Mouse (Mus musculus) lung, adult 2 months (tissue): ENCODE data around the gene Vsig10. TPM values are rescaled to one million over a fixed set of nuclear protein-coding genes. Genes with fewer than 3 reads are reported as not detected.
"Not testable (repeated sequence)": the region's sequence is repeated elsewhere in the genome, so short reads cannot be mapped to it uniquely, and the experiment has no call there.

Experiments used
- DNase-seq: peaks from one replicate; pipeline ENCODE4 v3.0.0; 2022
- H3K4me1 ChIP-seq: fragments of 200-500 bp; 2 replicates; pipeline ENCODE4 v1.6.1; 2011; ENCODE audit warnings: low read length; ENCODE audit not compliant: control insufficient read depth, insufficient read depth
- H3K4me3 ChIP-seq: fragments of 200-500 bp; replicated peaks from 2 replicates; pipeline ENCODE3; 2011; ENCODE audit warnings: low read depth, mild to moderate bottlenecking, control low read depth, low read length; ENCODE audit errors: extremely low read depth
- CTCF ChIP-seq: fragments of 200-500 bp; IDR thresholded peaks from 2 replicates; pipeline ENCODE4 v1.5.1; 2011; ENCODE audit warnings: mild to moderate bottlenecking, low read length, control low read depth; ENCODE audit not compliant: insufficient read depth
- POLR2A ChIP-seq: fragments of 200-500 bp; IDR thresholded peaks from 2 replicates; pipeline ENCODE4 v1.6.1; 2011; ENCODE audit warnings: low read depth, mild to moderate bottlenecking, control low read depth, low read length, borderline replicate concordance; ENCODE audit errors: extremely low read depth
- WGBS: fragments of 180-500 bp; shearing (Covaris S2); methylation state at CpG from one replicate; pipeline ENCODE4 v1.1.7; 2018; 5-methylcytosine and 5-hydroxymethylcytosine counted together
- polyA plus RNA-seq: library from polyadenylated mRNA; depleted of rRNA; stranded (reverse); fragments of >200 nt; gene quantifications from 2 replicates; pipeline ENCODE4 v1.2.3, GENCODE M21; 2012

Gene Vsig10
- polyA plus RNA-seq, 1 experiment = 28.9 TPM

DNA sequence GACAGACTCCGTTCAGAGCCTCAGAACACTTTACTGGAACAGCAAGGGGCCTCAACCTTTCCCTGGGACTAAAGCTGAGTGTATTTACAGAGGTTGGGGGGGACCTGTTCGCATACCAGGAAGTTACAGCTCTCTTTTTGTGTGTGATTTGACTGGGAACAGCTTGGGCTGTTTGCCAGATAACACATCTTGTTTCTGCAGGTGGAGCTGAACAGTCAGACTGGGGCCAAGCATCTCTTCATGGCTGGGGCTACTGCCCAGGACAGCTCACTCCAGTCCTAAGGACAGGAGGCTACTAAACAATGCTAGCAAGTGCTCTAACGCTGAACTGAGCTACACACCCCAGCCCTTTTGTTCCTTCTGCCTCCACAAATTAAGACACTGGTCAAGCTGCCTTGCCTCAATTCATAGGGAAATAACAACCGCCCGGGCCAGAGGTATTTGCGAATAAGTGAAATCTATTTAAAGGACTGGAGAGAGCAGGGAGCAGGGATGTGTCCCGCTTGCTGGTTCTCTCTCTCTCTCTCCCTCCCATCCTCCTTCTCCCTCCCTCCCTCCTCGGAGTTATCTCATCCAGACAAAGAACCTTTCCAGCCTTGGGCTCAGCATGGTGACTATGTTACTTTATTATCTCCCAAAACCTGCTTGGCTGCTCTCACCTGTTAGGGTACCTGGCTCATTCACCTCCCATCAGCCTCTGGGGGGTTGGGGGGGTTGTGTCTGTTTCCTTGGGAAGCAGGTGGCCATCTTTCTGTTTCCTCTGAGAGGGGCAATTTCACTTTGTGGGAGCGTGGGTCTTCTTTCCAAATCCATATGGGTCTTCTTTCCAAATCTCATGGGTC lies 4.1 kb upstream of the Vsig10 start:
- 36% methylated on average over 9 of the region's 9 CpGs for WGBS
- no peak for DNase-seq
- Histone ChIP-seq H3K4me1 (peaks cover 6% of the 10 kb centered on the region; the same call in 1 of the 2 replicates), H3K4me3 (no peak overlapping the region)
- TF ChIP-seq CTCF (no peak), POLR2A (no peak)

DNA sequence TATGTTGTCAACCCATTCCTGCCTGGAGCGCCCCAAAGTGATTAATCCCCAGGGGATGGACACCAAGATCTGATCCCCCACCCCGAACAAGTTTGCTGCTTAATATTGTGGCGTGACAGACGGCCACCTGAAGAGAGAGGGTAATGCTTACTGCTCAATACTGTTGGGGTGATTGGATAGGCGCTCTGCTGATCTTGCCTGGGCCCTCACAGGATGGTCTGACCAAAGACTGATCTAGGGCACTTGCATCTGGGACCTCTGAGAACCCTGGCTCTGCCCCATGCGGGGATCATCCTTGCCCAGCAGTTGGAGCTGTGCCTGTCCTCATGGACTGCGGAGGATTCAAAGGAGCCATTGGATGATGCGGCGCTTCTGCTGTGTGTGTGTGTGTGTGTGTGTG lies 4.9 kb downstream of the Vsig10 start:
- no peak for TF ChIP-seq POLR2A
- WGBS = 92% methylated on average over 9 of the region's 9 CpGs
- no peak for DNase-seq
- Histone ChIP-seq H3K4me1 (no peaks in the 10 kb centered on the region), H3K4me3 (no peak overlapping the region)

DNA sequence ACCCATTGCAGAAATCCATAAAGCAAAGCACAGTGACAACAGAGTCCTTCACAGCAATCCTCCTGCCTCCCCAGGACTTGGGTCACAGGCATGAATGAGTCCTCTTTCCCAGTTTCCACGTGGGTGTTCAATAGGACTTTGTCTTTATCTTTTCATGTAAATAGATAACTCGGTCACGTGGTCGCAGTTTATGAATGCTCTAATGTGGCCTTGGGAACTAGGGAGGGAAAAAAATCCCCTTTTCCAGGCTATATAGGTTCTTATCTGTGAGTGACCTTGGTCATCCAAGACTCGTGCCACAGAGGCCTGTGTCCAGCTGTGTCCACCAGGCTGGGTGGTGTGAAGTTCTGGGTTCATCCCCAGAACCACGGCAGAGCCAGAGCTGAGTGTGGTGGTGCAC lies 7.5 kb downstream of the Vsig10 start:
- no peak for DNase-seq
- Histone ChIP-seq H3K4me3 (no peak overlapping the region), H3K4me1 (no peaks in the 10 kb centered on the region)
- TF ChIP-seq POLR2A = no peak
- no peak for TF ChIP-seq CTCF
- 58% methylated on average over 6 of the region's 6 CpGs for WGBS

DNA sequence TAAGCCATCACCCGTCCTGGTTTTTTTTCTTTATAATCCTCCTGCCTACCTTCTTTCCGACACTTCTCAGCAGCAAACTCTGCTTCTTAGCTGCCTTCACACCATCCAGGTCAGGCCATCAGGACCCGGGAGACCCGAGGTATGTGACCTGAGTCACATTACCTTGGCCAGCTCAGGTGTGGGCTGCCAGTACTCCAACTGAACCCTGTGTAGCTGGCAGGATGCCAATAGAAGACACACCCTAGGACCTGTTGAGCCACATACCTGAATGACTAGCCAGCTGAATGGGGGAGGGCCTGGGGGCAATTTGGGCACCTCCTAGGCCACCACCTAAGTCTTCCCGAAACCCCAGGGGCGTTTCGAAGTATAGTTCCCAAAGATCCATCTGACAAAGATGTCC lies 11.6 kb downstream of the Vsig10 start:
- DNase-seq = peak; percentile 34
- TF ChIP-seq POLR2A = no peak
- no peak for TF ChIP-seq CTCF
- Histone ChIP-seq H3K4me3 (no peak overlapping the region), H3K4me1 (no peaks in the 10 kb centered on the region)
- 71% methylated on average over 7 of the region's 7 CpGs for WGBS

DNA sequence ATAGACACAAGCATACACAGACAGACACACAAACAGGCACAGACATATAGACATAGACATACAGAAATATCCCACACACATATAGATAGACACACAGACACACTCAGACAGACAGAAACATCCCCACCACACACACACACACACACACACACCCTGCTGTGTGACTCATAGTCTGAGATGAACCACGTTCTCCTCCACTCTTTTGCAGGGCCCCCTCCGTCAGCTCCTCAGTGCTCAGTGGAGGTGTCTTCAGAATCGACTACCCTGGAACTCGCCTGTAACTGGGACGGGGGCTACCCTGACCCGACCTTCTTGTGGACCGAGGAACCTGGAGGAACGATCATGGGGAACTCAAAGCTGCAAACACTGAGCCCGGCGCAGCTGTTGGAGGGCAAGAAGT lies 19.1 kb downstream of the Vsig10 start:
- TF ChIP-seq CTCF (no peak), POLR2A (no peak)
- H3K4me3 ChIP-seq = no peak overlapping the region
- no peak for DNase-seq
- no peaks in the 10 kb centered on the region for H3K4me1 ChIP-seq
- 84% methylated on average over 10 of the region's 10 CpGs for WGBS

DNA sequence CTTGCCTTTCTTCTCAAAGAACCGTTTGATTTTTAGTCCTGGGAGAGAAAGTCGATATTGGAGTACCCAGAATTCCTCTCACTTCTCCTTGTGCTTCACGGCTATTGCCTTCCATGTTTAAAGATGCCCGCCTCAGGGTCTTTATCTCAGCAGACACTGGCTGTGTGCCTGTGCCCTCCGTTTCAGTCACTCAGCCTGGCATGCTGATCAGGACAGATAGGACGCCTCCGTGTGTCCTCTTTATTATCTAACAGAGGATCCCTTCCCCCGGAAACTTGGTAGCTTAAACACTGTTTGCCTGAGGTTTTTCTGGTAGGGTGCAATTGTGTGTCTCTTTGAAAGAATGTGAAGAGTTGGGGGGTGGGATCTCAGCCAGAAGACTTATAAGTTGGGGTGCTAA lies 19.6 kb downstream of the Vsig10 start:
- WGBS = 83% methylated on average over 8 of the region's 8 CpGs
- H3K4me3 ChIP-seq = no peak overlapping the region
- no peak for DNase-seq
- no peaks in the 10 kb centered on the region for H3K4me1 ChIP-seq
- TF ChIP-seq POLR2A = no peak
- TF ChIP-seq CTCF = no peak

DNA sequence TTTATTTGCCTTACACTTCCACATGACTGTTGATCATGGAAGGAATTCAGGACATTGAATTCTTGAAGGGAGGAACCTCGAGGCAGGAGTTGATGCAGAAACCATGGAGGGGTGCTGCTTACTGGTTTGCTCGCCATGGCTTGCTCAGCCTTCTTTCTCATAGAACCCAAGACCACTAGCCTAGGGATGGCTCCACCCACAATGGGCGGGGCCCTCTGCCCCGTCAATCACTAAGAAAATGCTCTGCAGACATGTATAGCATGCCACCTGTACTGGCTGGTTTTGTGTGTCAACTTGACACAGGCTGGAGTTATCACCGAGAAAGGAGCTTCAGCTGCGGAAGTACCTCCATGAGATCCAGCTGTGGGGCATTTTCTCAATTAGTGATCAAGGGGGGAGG lies 21.2 kb downstream of the Vsig10 start:
- no peaks in the 10 kb centered on the region for H3K4me1 ChIP-seq
- no peak for DNase-seq

DNA sequence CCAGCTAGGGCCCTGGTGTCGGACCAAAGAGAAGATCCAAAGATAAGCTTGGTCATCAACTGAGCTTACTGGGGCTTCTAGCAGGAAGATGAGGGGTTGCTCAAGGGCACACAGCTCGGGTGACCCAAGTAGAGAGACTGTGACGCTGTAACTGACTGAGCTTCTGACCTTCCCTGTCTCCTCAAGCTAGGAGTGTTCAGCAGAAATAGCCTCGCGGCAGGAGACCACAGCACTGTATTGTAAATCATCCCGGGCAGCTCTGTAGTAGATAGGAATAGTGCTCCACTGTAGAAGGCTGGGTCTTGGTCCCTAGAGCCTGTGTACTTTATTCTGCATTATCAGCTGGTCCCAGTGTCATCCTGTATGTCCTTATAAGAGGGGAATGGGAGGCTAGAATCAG lies 23.0 kb downstream of the Vsig10 start:
- H3K4me1 ChIP-seq = no peaks in the 10 kb centered on the region
- no peak for TF ChIP-seq CTCF

More for the DNA sequence above, 21.2 kb downstream of the Vsig10 start:
- no peak overlapping the region for H3K4me3 ChIP-seq
- TF ChIP-seq CTCF (no peak), POLR2A (no peak)
- WGBS = 84% methylated on average over 6 of the region's 6 CpGs

DNA sequence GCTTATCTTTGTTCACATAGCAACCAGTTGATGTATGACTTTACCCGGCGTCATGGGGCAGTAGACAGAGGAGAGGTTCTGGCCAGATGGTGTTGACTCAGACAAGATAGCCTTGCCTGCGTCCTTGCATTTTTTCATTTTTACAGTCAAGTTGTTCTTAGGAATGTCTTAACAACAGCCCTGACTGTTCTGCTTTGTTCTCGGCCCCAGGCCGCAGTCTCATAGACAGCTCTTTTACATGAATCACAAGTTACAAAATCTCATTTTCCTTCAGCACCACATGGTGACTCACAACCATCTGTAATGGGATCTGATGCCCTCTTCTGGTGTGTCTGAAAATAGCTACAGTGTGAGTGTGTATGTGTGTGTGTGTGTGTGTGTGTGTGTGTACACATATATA lies 25.6 kb downstream of the Vsig10 start:
- not testable (repeated sequence) for H3K4me1 ChIP-seq, DNase-seq, H3K4me3 ChIP-seq
- 92% methylated on average over 5 of the region's 5 CpGs for WGBS

More for the DNA sequence above, 23.0 kb downstream of the Vsig10 start:
- no peak overlapping the region for H3K4me3 ChIP-seq
- WGBS = 74% methylated on average over 6 of the region's 6 CpGs
- no peak for DNase-seq

DNA sequence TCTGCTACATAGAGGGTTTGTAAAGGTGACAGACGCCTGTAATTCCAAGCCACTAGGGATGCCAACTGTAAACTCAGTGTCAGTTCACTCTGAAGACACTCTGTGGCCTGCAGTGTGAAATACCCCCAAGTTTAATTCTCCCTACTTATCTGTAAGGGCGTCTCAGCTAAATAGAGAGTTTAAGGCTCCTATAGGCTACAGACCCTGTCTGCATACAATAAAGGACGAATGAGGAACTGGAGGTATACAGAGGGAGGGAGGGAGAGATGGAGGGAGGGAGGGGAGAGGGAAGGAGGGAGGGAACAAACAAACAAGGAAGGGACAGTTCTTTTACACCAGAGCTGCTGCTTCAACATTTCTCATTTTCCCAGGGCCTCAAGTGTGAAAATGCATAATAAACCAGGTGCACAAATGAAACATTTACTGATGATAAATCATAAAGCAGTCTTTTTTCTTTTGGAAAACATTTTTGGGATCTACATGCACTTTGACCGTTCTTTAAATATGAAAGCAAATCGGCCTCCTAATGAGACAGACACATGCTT lies 26.6 kb downstream of the Vsig10 start:
- TF ChIP-seq POLR2A = no peak
- no peak for TF ChIP-seq CTCF
- Histone ChIP-seq H3K4me3 (no peak overlapping the region), H3K4me1 (no peaks in the 10 kb centered on the region)
- no peak for DNase-seq
- 85% methylated on average over 5 of the region's 5 CpGs for WGBS
